In the genomic region with DNA sequence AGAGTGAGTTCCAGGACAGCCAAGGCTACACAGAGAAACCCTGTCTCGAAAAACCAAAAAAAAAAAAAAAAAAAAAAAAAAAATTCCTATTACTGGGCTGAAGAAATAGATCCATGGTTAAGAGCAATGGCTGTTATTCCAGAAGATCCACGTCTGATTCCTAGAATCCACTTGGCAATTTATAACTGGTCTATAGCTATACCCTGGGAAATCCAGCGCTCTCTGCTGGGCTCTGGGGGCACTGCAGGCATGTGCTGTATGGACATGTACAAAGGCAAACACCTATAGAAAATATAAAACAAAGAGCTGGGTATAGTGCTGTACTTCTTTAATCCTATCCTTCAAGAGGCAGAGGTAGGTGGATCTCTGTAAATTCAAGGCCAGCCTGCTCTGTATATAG, we compare ENCODE assay signal across 9 mouse cellular contexts. TPM values are rescaled to one million over a fixed set of nuclear protein-coding genes. Genes with fewer than 3 reads are reported as not detected.
DNase-seq lines count a peak whose midpoint lies in the region; ATAC-seq lines count a peak whose summit lies in the region.
"Had no signal": no experiment of that assay in that cellular context is flagged by ENCODE, and none has a peak within 500 bp of the region (broad histone marks: within the 10 kb centered on the region; RNA-seq: fewer than 3 reads in every experiment).

No protein-coding gene starts in this region.

- H3K36me3 ChIP-seq in heart, embryonic 12.5 days, result peaks cover 38% of the 10 kb centered on the region
- H3K36me3 ChIP-seq in midbrain, embryonic 16.5 days (ENCODE audit: control insufficient read depth, insufficient read depth, low read length), result peaks cover 9% of the 10 kb centered on the region; the same call in 1 of the 2 replicates

- 81% methylated on average over 2 of the region's 3 CpGs for WGBS in heart, embryonic 12.5 days
- WGBS in midbrain, embryonic 16.5 days, result 84% methylated on average over 2 of the region's 3 CpGs

- no peaks in the 10 kb centered on the region for H3K9me3 ChIP-seq in heart, embryonic 12.5 days (replicated peaks)
- H3K9me3 ChIP-seq in midbrain, embryonic 16.5 days (replicated peaks; ENCODE audit: control insufficient read depth, low read length, poor library complexity, severe bottlenecking), result no peaks in the 10 kb centered on the region
- H3K9me3 ChIP-seq: neural tube, embryonic 12.5 days had no signal

- H3K4me1 ChIP-seq in heart, embryonic 12.5 days (replicated peaks), result peaks cover 7% of the 10 kb centered on the region
- no peaks in the 10 kb centered on the region for H3K4me1 ChIP-seq in midbrain, embryonic 16.5 days (ENCODE audit: control insufficient read depth, insufficient read depth, low read length)
- H3K4me1 ChIP-seq: neural tube, embryonic 12.5 days had no signal

- H3K9ac ChIP-seq in heart, embryonic 12.5 days, result no peak overlapping the region
- no peak overlapping the region for H3K9ac ChIP-seq in midbrain, embryonic 16.5 days (ENCODE audit: low read depth, low read length)
- H3K9ac ChIP-seq: neural tube, embryonic 12.5 days had no signal

- ATAC-seq in heart, embryonic 12.5 days (ENCODE audit: insufficient number of reproducible peaks, low FRiP score), result no peak
- ATAC-seq in neutrophil, adult 5-6 weeks (ENCODE audit: extremely low read depth, insufficient number of reproducible peaks, low FRiP score, poor library complexity, severe bottlenecking), result 0 out of 2 replicates have a peak, but pooled peaks have one; percentile 41
- no peak for ATAC-seq in midbrain, embryonic 16.5 days

- peak; percentile 76 for DNase-seq in heart, adult 11 months
- peak; percentile 67 to 73 for DNase-seq in B cell, adult 2 months
- peak; percentile 11 for DNase-seq in c-Kit-negative CD71-positive TER-119-positive erythroid progenitor cells, embryonic 14.5 days (ENCODE audit: low read depth, low spot score)
- no peak for DNase-seq in embryo, embryonic 11 days
- DNase-seq in cerebellum, adult 11 months, result no peak

- H3K4me3 ChIP-seq in heart, embryonic 12.5 days, result no peak overlapping the region
- H3K4me3 ChIP-seq in midbrain, embryonic 16.5 days (ENCODE audit: low read depth, low read length), result no peak overlapping the region
- H3K4me3 ChIP-seq: neural tube, embryonic 12.5 days had no signal

- no peak overlapping the region for H3K4me2 ChIP-seq in heart, embryonic 12.5 days
- H3K4me2 ChIP-seq in midbrain, embryonic 16.5 days (ENCODE audit: low read length), result no peak overlapping the region
- H3K4me2 ChIP-seq: neural tube, embryonic 12.5 days had no signal

- H3K27me3 ChIP-seq in heart, embryonic 12.5 days (replicated peaks), result no peaks in the 10 kb centered on the region
- H3K27me3 ChIP-seq in midbrain, embryonic 16.5 days (ENCODE audit: control insufficient read depth, insufficient read depth, low read depth, low read length), result no peaks in the 10 kb centered on the region
- H3K27me3 ChIP-seq: neural tube, embryonic 12.5 days had no signal

- H3K27ac ChIP-seq in heart, embryonic 12.5 days (ENCODE audit: poor library complexity, severe bottlenecking), result no peak overlapping the region
- H3K27ac ChIP-seq in midbrain, embryonic 16.5 days (ENCODE audit: low read length), result no peak overlapping the region
- H3K27ac ChIP-seq: neural tube, embryonic 12.5 days had no signal

RNA-seq across cellular contexts. Expression of a gene that starts 31.2 kb away (rescaled TPM):
- 10.3 and 10.7 TPM in 2 replicates for polyA plus RNA-seq in heart, embryonic 12.5 days (2016; fragmentation: Nextera tagmentation; extraction: Ambion mirVana)
- total RNA-seq in neutrophil, adult 5-6 weeks (2017), result 9.9 and 13.9 TPM in 2 replicates
- polyA plus RNA-seq in midbrain, embryonic 16.5 days (2015; fragmentation: Nextera tagmentation; extraction: Ambion mirVana), result 8.6 and 9.3 TPM in 2 replicates

RNA-seq across cellular contexts. Expression of a gene that starts 31.2 kb away (rescaled TPM):
- polyA plus RNA-seq in heart, embryonic 12.5 days (2016; fragmentation: Nextera tagmentation; extraction: Ambion mirVana), result 132 and 143 TPM in 2 replicates
- total RNA-seq in neutrophil, adult 5-6 weeks (2017), result 448 and 551 TPM in 2 replicates
- 156 and 171 TPM in 2 replicates for polyA plus RNA-seq in midbrain, embryonic 16.5 days (2015; fragmentation: Nextera tagmentation; extraction: Ambion mirVana)

Comparison
In these comparisons a context has a peak if more than half of its experiments do, and no peak if none do; other contexts are left out.
1. DNase-seq: peak in heart, adult 11 months (single experiment), B cell, adult 2 months (2 of 2) and c-Kit-negative CD71-positive TER-119-positive erythroid progenitor cells, embryonic 14.5 days (single experiment); none in embryo, embryonic 11 days (single experiment) and cerebellum, adult 11 months (single experiment).